Mouse (Mus musculus) Patski (cell line): ENCODE data around the gene Maats1. TPM values are rescaled to one million over a fixed set of nuclear protein-coding genes. Genes with fewer than 3 reads are reported as not detected.

ENCODE experiments used
- ATAC-seq: fragments of 100-300 bp; one replicate; pipeline ENCODE4 v1.8.0; 2021
- CTCF ChIA-PET: fragments of 350-600 bp; sonication (Branson Sonifier 250); formaldehyde crosslinking; loops from one replicate; lab custom pipeline; 2022; ENCODE audit warnings: inconsistent platforms; lab: Charles Lee
- POLR2A ChIA-PET: fragments of 350-600 bp; sonication (Branson Sonifier 250); formaldehyde crosslinking; loops from one replicate; lab custom pipeline; 2022; ENCODE audit warnings: antibody characterized with exemption, inconsistent platforms; lab: Charles Lee
- DNase-seq: peaks from one replicate; pipeline ENCODE4 v3.0.0-alpha.2; 2011; ENCODE audit warnings: low read depth, low spot score
- H3K27me3 ChIP-seq: fragments of 371-371 bp; one replicate; pipeline ENCODE4 v1.5.1; 2021
- CTCF ChIP-seq: fragments of 100-300 bp; IDR thresholded peaks from one replicate; pipeline ENCODE4 v1.5.1; 2021
- in situ Hi-C: fragments of 300-500 bp; cut with MboI; formaldehyde crosslinking; loops from 3 replicates; pipeline ENCODE4 v1.11.1; 2018; ENCODE audit warnings: low pct_unique_long_range_greater_than_20kb, mixed read lengths
- polyA plus RNA-seq: library from polyadenylated mRNA; unstranded; gene quantifications from one replicate; pipeline ENCODE4 v1.2.3, GENCODE M21; 2021

Maats1 gene
- polyA plus RNA-seq, 1 experiment from 2014 or later = 0.09 TPM

GRCm38 (mm10) chr16:38360317-38360716, 18.4 kb upstream of the Maats1 start:
- in situ Hi-C loops = no loop called here
- ATAC-seq = no peak

GRCm38 (mm10) chr16:38359857-38360256, 17.9 kb upstream of the Maats1 start:
- POLR2A ChIA-PET = no interaction called here
- no peak for TF ChIP-seq CTCF
- no peaks in the 10 kb centered on the region for H3K27me3 ChIP-seq
- CTCF ChIA-PET = no interaction called here
- no peak for DNase-seq
- ATAC-seq = no peak
- in situ Hi-C loops = no loop called here

More at GRCm38 (mm10) chr16:38360317-38360716, 18.4 kb upstream of the Maats1 start:
- CTCF ChIA-PET = interaction anchor here (0.9 kb wide), 1 partner anchor 146 kb away, joined by 3 read pairs; no protein-coding TSS in a partner anchor
- POLR2A ChIA-PET = no interaction called here
- TF ChIP-seq CTCF = no peak
- H3K27me3 ChIP-seq = no peaks in the 10 kb centered on the region
- no peak for DNase-seq

- ATAC-seq (no peak), DNase-seq (no peak)
- in situ Hi-C loops = no loop called here
- CTCF ChIA-PET = no interaction called here
- POLR2A ChIA-PET = no interaction called here
- no peaks in the 10 kb centered on the region for H3K27me3 ChIP-seq
- TF ChIP-seq CTCF = no peak
Observed at GRCm38 (mm10) chr16:38359241-38359640, 17.3 kb upstream of the Maats1 start.

GRCm38 (mm10) chr16:38358256-38358812, 16.4 kb upstream of the Maats1 start:
- no peaks in the 10 kb centered on the region for H3K27me3 ChIP-seq
- no peak for TF ChIP-seq CTCF
- no peak for DNase-seq
- POLR2A ChIA-PET = no interaction called here
- CTCF ChIA-PET = no interaction called here
- in situ Hi-C loops = no loop called here
- ATAC-seq = no peak

GRCm38 (mm10) chr16:38354185-38354913, 12.4 kb upstream of the Maats1 start:
- ChIA-PET POLR2A (interaction anchor here (1.1 kb wide), 1 partner anchor 147 kb away, joined by 3 read pairs; no protein-coding TSS in a partner anchor), CTCF (no interaction called here)
- in situ Hi-C loops = no loop called here
- DNase-seq = no peak
- no peak for TF ChIP-seq CTCF
- no peaks in the 10 kb centered on the region for H3K27me3 ChIP-seq
- no peak for ATAC-seq

GRCm38 (mm10) chr16:38353642-38354041, 11.7 kb upstream of the Maats1 start:
- no peaks in the 10 kb centered on the region for H3K27me3 ChIP-seq
- in situ Hi-C loops = no loop called here
- TF ChIP-seq CTCF = no peak
- DNase-seq = no peak
- CTCF ChIA-PET = no interaction called here
- POLR2A ChIA-PET = interaction anchor here (1.1 kb wide), 1 partner anchor 148 kb away, joined by 3 read pairs; no protein-coding TSS in a partner anchor
- ATAC-seq = no peak

GRCm38 (mm10) chr16:38352851-38353250, 10.9 kb upstream of the Maats1 start:
- CTCF ChIA-PET = no interaction called here
- in situ Hi-C loops = no loop called here

GRCm38 (mm10) chr16:38352031-38352430, 10.1 kb upstream of the Maats1 start:
- POLR2A ChIA-PET = interaction anchor here (0.7 kb wide), 1 partner anchor 488 kb away, joined by 3 read pairs; no protein-coding TSS in a partner anchor
- no peaks in the 10 kb centered on the region for H3K27me3 ChIP-seq
- CTCF ChIA-PET = no interaction called here
- in situ Hi-C loops = no loop called here
- no peak for TF ChIP-seq CTCF
- DNase-seq = no peak
- no peak for ATAC-seq

More at GRCm38 (mm10) chr16:38352851-38353250, 10.9 kb upstream of the Maats1 start:
- no peaks in the 10 kb centered on the region for H3K27me3 ChIP-seq
- DNase-seq (no peak), ATAC-seq (no peak)
- no peak for TF ChIP-seq CTCF
- POLR2A ChIA-PET = no interaction called here

- H3K27me3 ChIP-seq = no peaks in the 10 kb centered on the region
- POLR2A ChIA-PET = interaction anchor here (0.6 kb wide), 1 partner anchor 48 kb away, joined by 5 read pairs; no protein-coding TSS in a partner anchor
- no peak for TF ChIP-seq CTCF
- in situ Hi-C loops = no loop called here
- CTCF ChIA-PET = interaction anchor here (1.3 kb wide), 1 partner anchor 11 kb away, joined by 3 read pairs; the partner anchor contains the start of gene Popdc2
- DNase-seq (no peak), ATAC-seq (no peak)
Observed at GRCm38 (mm10) chr16:38350939-38351338, 9.0 kb upstream of the Maats1 start.

GRCm38 (mm10) chr16:38350361-38350855, 8.5 kb upstream of the Maats1 start:
- no peak for ATAC-seq
- no peak for DNase-seq
- ChIA-PET CTCF (interaction anchor here (1.3 kb wide), 1 partner anchor 12 kb away, joined by 3 read pairs; the partner anchor contains the start of gene Popdc2), POLR2A (interaction anchor here (0.6 to 0.7 kb wide), 2 partner anchors 49 to 194 kb away, joined by 4 to 5 read pairs; no protein-coding TSS in a partner anchor)
- in situ Hi-C loops = no loop called here
- H3K27me3 ChIP-seq = no peaks in the 10 kb centered on the region
- TF ChIP-seq CTCF = no peak

- no peak for TF ChIP-seq CTCF
- ChIA-PET CTCF (interaction anchor here (1.3 kb wide), 1 partner anchor 13 kb away, joined by 3 read pairs; the partner anchor contains the start of gene Popdc2), POLR2A (interaction anchor here (0.7 kb wide), 2 partner anchors 133 to 195 kb away, joined by 4 to 6 read pairs; no protein-coding TSS in a partner anchor)
- ATAC-seq (no peak), DNase-seq (no peak)
- in situ Hi-C loops = loop anchor here (5.0 kb wide), 2 partner anchors 102 to 157 kb away; partner anchors contain the start of gene Adprh
- H3K27me3 ChIP-seq = no peaks in the 10 kb centered on the region
Observed at GRCm38 (mm10) chr16:38349881-38350280, 7.9 kb upstream of the Maats1 start.
